In the genomic region with DNA sequence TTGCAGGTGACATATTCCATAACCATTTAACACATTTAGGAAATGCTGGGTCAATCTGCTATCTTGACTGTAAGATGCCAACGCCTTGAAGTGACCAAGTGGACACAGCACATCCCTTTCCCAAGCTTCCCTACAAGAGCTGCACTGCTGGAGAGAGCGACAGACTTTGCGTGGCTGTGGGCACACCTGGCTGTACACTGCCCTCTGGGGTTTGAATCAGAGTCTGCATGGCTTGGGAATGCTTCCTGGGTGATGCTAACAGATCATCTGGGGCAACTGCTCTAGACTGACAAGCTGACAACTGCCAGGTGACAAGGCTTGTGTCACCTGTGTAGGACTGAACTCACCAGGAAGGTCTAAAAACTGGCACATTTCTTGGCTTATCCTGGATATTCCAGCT, we compare ENCODE assay signal across 14 mouse cellular contexts.
DNase-seq lines count a peak whose midpoint lies in the region; TF ChIP-seq lines count a peak whose summit lies in the region.
"Had no signal": no experiment of that assay in that cellular context is flagged by ENCODE, and none has a peak within 500 bp of the region (broad histone marks: within the 10 kb centered on the region; RNA-seq: fewer than 3 reads in every experiment).

No protein-coding gene starts in this region.

- 65% methylated on average over 3 of the region's 3 CpGs for WGBS in lung, adult 2 months

- H3K4me1 ChIP-seq in lung, adult 2 months (ENCODE audit: control insufficient read depth, insufficient read depth, low read length), result no peaks in the 10 kb centered on the region

- no peak overlapping the region for H3K4me3 ChIP-seq in lung, adult 2 months (replicated peaks; ENCODE audit: extremely low read depth, low read depth, low read length)
- H3K4me3 ChIP-seq: hindbrain, embryonic 15.5 days; limb, embryonic 12.5 days had no signal

- intact Hi-C loops in heart, postnatal 10 days (cut with DNase I), result loop anchor here (1.0 kb wide), 1 partner anchor 59 kb away; no protein-coding TSS in a partner anchor
- intact Hi-C loops in heart, postnatal 14 days (cut with DNase I), result loop anchor here (5.0 kb wide), 1 partner anchor 57 kb away; no protein-coding TSS in a partner anchor

- no peak for TF ChIP-seq POLR2A in lung, adult 2 months (IDR thresholded peaks at IDR 0.05; ENCODE audit: borderline replicate concordance, extremely low read depth, low read depth, low read length)

- peak; percentile 32; the same call in 1 of the 2 replicates for TF ChIP-seq CTCF in lung, adult 2 months (IDR thresholded peaks at IDR 0.05; ENCODE audit: insufficient read depth, low read length)

- DNase-seq in heart, postnatal 10 days, result peak; percentile 6 to 17
- DNase-seq in heart, postnatal 14 days, result no peak
- no peak for DNase-seq in lung, adult 2 months
- DNase-seq in lung, postnatal 14 days, result no peak
- DNase-seq in ES-CJ7 (ENCODE audit: low read depth, low spot score), result peak; percentile 18
- peak; percentile 23 for DNase-seq in kidney, postnatal 14 days
- no peak for DNase-seq in frontal cortex, postnatal 14 days (ENCODE audit: low spot score in 2 of 2)
- no peak for DNase-seq in layer of hippocampus, postnatal 25 days (ENCODE audit: extremely low spot score in 1 of 2, low spot score in 1 of 2)
- DNase-seq: cerebellum, postnatal 36 days; layer of hippocampus, adult 9-11 months; spleen, adult 18-20 months; thymus, adult 2 months had no signal

Comparison
In these comparisons a context has a peak if more than half of its experiments do, and no peak if none do; other contexts are left out.
1. DNase-seq: peak in heart, postnatal 10 days (2 of 2), ES-CJ7 (single experiment) and kidney, postnatal 14 days (single experiment); none in heart, postnatal 14 days (0 of 2), lung, adult 2 months (single experiment), lung, postnatal 14 days (single experiment), frontal cortex, postnatal 14 days (0 of 2) and layer of hippocampus, postnatal 25 days (0 of 2).